Mouse (Mus musculus) lung, embryonic 14.5 days (tissue): ENCODE results near the gene Gm3633. TPM values are rescaled to one million over a fixed set of nuclear protein-coding genes. Genes with fewer than 3 reads are reported as not detected.
"Not testable (repeated sequence)": the region's sequence is repeated elsewhere in the genome, so short reads cannot be mapped to it uniquely, and the experiment has no call there.

Experiments used
- ATAC-seq: fragments of 200-750 bp; cut with Nextera tagmentation; 2 replicates; pipeline ENCODE4 v1.8.0; 2017; ENCODE audit warnings: mild to moderate bottlenecking, moderate TSS enrichment, moderate library complexity; ENCODE audit not compliant: insufficient read depth
- DNase-seq: peaks from one replicate; pipeline ENCODE4 v3.0.0-alpha.2; 2015
- H3K27ac ChIP-seq: fragments of 300-500 bp; sonication (generic); 2 replicates; pipeline ENCODE4 v1.5.1; 2014; ENCODE audit warnings: low read depth, mild to moderate bottlenecking, moderate library complexity
- H3K27me3 ChIP-seq: fragments of 300-500 bp; sonication (generic); 2 replicates; pipeline ENCODE4 v1.6.1; 2014; ENCODE audit warnings: low read length, control low read depth; ENCODE audit not compliant: insufficient read depth
- H3K36me3 ChIP-seq: fragments of 300-500 bp; sonication (generic); 2 replicates; pipeline ENCODE4 v1.6.1; 2014; ENCODE audit warnings: control low read depth; ENCODE audit not compliant: insufficient read depth
- H3K4me1 ChIP-seq: fragments of 300-500 bp; sonication (generic); 2 replicates; pipeline ENCODE4 v1.6.1; 2014; ENCODE audit warnings: antibody characterized with exemption, control low read depth; ENCODE audit not compliant: insufficient read depth
- H3K4me2 ChIP-seq: fragments of 300-500 bp; sonication (generic); 2 replicates; pipeline ENCODE4 v1.6.1; 2014; ENCODE audit warnings: mild to moderate bottlenecking
- H3K4me3 ChIP-seq: fragments of 300-500 bp; sonication (generic); 2 replicates; pipeline ENCODE4 v1.5.1; 2014; ENCODE audit warnings: low read depth, low read length
- H3K9ac ChIP-seq: fragments of 300-500 bp; sonication (generic); 2 replicates; pipeline ENCODE4 v1.6.1; 2014
- H3K9me3 ChIP-seq: fragments of 300-500 bp; sonication (generic); 2 replicates; pipeline ENCODE4 v1.6.1; 2016; ENCODE audit warnings: low read depth, low read length, control low read depth
- WGBS: fragments of 180-500 bp; shearing (Covaris S2); extraction: QIAGEN DNeasy Blood & Tissue Kit; methylation state at CpG from one replicate; pipeline ENCODE4 v1.1.7; 2014; 5-methylcytosine and 5-hydroxymethylcytosine counted together
- microRNA-seq: library from miRNA; unstranded; fragments of <30 nt; microRNA quantifications from one replicate; pipeline ENCODE4, GENCODE M21; 2016; ENCODE audit warnings: borderline number of aligned reads
- polyA plus RNA-seq: library from polyadenylated mRNA; unstranded; fragments of >200 nt; fragmentation: Nextera tagmentation; extraction: Ambion mirVana; gene quantifications from 2 replicates; pipeline ENCODE4 v1.2.1, GENCODE M21; 2014

The Gm3633 gene
- polyA plus RNA-seq = not detected in 2 replicates

- H3K27ac ChIP-seq, H3K4me2 ChIP-seq, ATAC-seq, H3K9ac ChIP-seq, H3K9me3 ChIP-seq, H3K27me3 ChIP-seq, H3K4me1 ChIP-seq, H3K4me3 ChIP-seq, DNase-seq, H3K36me3 ChIP-seq: not testable (repeated sequence)
- WGBS = no CpG with 5 or more reads among the region's 2 CpGs
Observed at GRCm38 (mm10) chr14:42641817-42642216, at the start of gene Gm3633. Gene Gm3633 (minus strand): TSS chr14:42641917.

GRCm38 (mm10) chr14:42655638-42656037 is 13.9 kb upstream of the Gm3633 start, which contains the start of gene Gm10378:
Gene Gm10378 (plus strand): TSS chr14:42655938.
- not testable (repeated sequence) for H3K9me3 ChIP-seq, H3K36me3 ChIP-seq, H3K27me3 ChIP-seq, H3K4me2 ChIP-seq, DNase-seq, H3K4me3 ChIP-seq, H3K27ac ChIP-seq, ATAC-seq, H3K4me1 ChIP-seq, H3K9ac ChIP-seq
- no CpG with 5 or more reads among the region's 1 CpGs for WGBS

GRCm38 (mm10) chr14:42599782-42600181 is 41.9 kb downstream of the Gm3633 start, which contains the start of gene Gm17124:
Gene Gm17124 (minus strand): TSS chr14:42599882.
- H3K4me1 ChIP-seq, H3K9me3 ChIP-seq, ATAC-seq, H3K4me2 ChIP-seq, H3K27ac ChIP-seq, H3K27me3 ChIP-seq, DNase-seq, H3K4me3 ChIP-seq, H3K9ac ChIP-seq, H3K36me3 ChIP-seq: not testable (repeated sequence)
- WGBS = no CpG with 5 or more reads among the region's 3 CpGs

Small RNA genes lying within 50 kb of the gene (microRNA-seq; reads per million reads assigned to microRNA genes)
- gene Gm23620 (not detected), gene Gm25228 (not detected)

Other genes with a start within 250 kb of the Gm3633 start
- not detected in 2 replicates for gene Gm8005, start 202.2 kb downstream of the Gm3633 start, polyA plus RNA-seq
- not detected in 2 replicates for gene Gm8011, start 178.0 kb downstream of the Gm3633 start, polyA plus RNA-seq
- gene Gm8020, start 139.6 kb downstream of the Gm3633 start, polyA plus RNA-seq = not detected in 2 replicates
- gene Gm8024, start 117.6 kb downstream of the Gm3633 start, polyA plus RNA-seq = 0.17 TPM in 1 of 2 replicates, not detected in the other
- not detected in 2 replicates for gene Gm17124, start 42.0 kb downstream of the Gm3633 start, polyA plus RNA-seq
- not detected in 2 replicates for gene Gm10378, start 14.0 kb upstream of the Gm3633 start, polyA plus RNA-seq
- gene Gm3015, start 126.9 kb upstream of the Gm3633 start, polyA plus RNA-seq = not detected in 2 replicates
- not detected in 2 replicates for gene Gm10377, start 156.1 kb upstream of the Gm3633 start, polyA plus RNA-seq
- gene Gm21977, start 211.6 kb upstream of the Gm3633 start, polyA plus RNA-seq = not detected in 2 replicates